Mouse (Mus musculus): ENCODE results near the gene Cst9.

Gene Cst9

DNA sequence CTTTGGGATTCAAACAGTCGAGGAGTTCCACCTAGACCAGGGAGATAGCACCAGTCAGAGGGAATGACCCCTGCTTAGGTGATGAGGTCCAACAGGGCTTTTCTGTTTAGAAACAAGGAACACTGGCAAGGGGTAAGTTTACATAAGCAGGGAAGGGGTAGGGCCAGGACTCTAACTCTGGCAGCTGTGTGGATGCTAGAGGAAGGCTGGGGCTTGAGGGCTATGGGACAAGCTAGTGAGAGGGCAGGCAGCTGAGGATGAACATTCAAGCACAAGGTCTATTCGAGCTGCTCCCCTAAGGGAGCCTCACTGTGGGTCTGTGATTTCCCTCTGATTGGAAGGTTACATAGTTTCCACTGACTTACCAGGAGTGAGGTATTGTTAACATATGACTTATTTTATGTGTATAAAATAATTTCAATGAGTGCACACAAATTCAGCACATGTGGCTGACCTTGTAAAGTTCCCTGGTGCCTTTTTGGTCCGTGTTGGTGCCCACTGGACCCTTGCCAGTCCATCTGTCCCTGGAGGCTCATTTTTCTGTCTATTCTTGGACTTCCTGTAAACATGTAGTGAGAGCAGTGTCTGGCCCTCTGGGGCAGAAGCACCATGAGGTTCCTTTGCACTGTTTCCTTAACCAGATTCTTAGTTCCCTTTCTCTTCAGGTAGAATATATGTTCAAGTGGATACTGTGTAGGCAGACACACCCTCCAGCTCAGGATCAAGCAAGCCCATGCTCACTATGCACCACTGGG, 42.2 kb downstream of the Cst9 start:
- peak; percentile 60 for DNase-seq

GRCm38 (mm10) chr2:148878641-148879130, 43.7 kb downstream of the Cst9 start:
- DNase-seq: no peak

DNA sequence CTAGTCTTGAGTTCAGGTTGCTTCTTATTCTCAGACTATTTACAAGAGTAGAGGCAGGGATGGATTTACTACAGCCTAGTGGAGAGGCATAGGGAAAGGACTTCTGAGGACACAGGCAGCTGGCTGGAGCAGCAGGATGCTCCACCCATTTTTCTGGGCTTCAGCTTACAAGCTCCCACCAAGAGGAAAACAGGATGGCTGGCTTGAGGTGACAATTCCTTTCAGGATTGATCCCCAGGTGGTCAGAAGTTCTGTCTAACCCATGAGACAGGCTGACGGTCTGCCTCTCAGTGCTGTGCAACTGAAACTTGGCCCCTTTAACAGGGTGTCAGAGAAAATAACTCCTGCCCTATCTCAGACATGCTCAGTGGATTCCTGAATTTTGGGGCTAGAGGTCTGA, 44.3 kb downstream of the Cst9 start:
- DNase-seq: peak; percentile 51

- no peak for DNase-seq
These were observed 49.8 kb downstream of the Cst9 start for GRCm38 (mm10) chr2:148884738-148885137.
